16 mouse cellular contexts compared by ENCODE assay signal in genomic region chr12:40398916-40399315, GRCm38 (mm10).
"Had no signal": no experiment of that assay in that cellular context is flagged by ENCODE, and none has a peak within 500 bp of the region (broad histone marks: within the 10 kb centered on the region; RNA-seq: fewer than 3 reads in every experiment).

No protein-coding gene starts in this region.

- H3K27ac ChIP-seq: kidney, postnatal 0 days; limb, embryonic 10.5 days; limb, embryonic 13.5 days; liver, embryonic 13.5 days; midbrain, embryonic 12.5 days had no signal

- H3K9ac ChIP-seq: limb, embryonic 13.5 days; liver, embryonic 13.5 days; midbrain, embryonic 12.5 days had no signal

- H3K4me2 ChIP-seq: limb, embryonic 13.5 days; liver, embryonic 13.5 days; midbrain, embryonic 12.5 days had no signal

- H3K4me3 ChIP-seq: limb, embryonic 10.5 days; limb, embryonic 13.5 days; liver, embryonic 13.5 days; midbrain, embryonic 12.5 days; myocyte had no signal

- H3K9me3 ChIP-seq: limb, embryonic 10.5 days; limb, embryonic 13.5 days; liver, embryonic 13.5 days; midbrain, embryonic 12.5 days had no signal

- ATAC-seq: intestine, embryonic 16.5 days; midbrain, embryonic 16.5 days had no signal

- H3K36me3 ChIP-seq: midbrain, embryonic 12.5 days had no signal

- H3K4me1 ChIP-seq: limb, embryonic 10.5 days; liver, embryonic 13.5 days; midbrain, embryonic 12.5 days had no signal

- DNase-seq: kidney, adult 18-20 months; kidney, postnatal 25 days; liver; liver, embryonic 13.5 days; lung, adult 2 months; lung, postnatal 14 days; lung, postnatal 4 days; thymus, adult 18-20 months; thymus, postnatal 36 days had no signal

- H3K27me3 ChIP-seq: limb, embryonic 13.5 days; liver, embryonic 13.5 days; midbrain, embryonic 12.5 days had no signal
